Mouse (Mus musculus): ENCODE measurements at regions not wholly inside any gene's neighbourhood (a gene's known extent, or its start where the extent isn't known, plus 50 kb on each side); places are given as distances from the start of the nearest gene placed in this dataset.

DNA sequence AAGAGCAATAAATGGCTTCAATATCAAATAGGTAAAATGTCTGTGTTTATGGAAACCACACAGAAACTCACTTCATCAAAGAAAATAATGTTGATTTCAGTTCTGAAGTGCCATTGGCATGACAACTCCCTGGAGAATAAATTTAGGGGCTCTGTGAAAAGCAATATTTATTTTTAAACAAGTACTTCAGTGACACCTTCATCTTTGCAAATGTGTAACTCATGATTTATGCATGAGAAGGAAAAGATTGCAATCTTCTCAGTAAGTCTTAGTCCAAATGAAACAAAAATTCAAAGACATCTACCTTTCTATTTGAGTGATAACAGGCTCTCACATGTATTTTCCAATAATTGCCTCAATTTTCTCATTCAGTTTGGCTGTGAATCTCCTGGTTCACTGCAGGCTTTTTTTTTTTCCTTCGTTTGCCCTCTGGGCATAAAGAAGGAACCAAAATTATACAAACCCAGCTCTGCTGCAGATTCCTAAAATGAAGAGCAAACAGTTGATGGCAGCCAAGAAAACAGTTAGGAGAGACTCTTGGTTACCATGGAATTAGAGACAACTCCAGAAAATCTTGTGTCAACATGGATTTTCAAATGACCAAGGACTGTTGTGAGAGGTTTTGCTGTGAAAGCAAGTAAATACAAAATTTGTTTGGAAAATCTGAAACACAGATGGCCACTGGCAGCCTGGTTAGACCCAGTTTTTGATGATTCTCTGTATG, 230.3 kb upstream of the Ctso start:
- no peak for DNase-seq
- 20% methylated on average over 1 of the region's 1 CpGs for WGBS
- TF ChIP-seq POLR2A (IDR thresholded peaks at IDR 0.05; ENCODE audit: borderline replicate concordance, extremely low read depth, low read depth, low read length) (no peak), CTCF (IDR thresholded peaks at IDR 0.05; ENCODE audit: insufficient read depth, low read length) (no peak)
- Histone ChIP-seq H3K4me1 (ENCODE audit: control insufficient read depth, insufficient read depth, low read length) (no peaks in the 10 kb centered on the region), H3K4me3 (replicated peaks; ENCODE audit: extremely low read depth, low read depth, low read length) (no peak overlapping the region)

DNA sequence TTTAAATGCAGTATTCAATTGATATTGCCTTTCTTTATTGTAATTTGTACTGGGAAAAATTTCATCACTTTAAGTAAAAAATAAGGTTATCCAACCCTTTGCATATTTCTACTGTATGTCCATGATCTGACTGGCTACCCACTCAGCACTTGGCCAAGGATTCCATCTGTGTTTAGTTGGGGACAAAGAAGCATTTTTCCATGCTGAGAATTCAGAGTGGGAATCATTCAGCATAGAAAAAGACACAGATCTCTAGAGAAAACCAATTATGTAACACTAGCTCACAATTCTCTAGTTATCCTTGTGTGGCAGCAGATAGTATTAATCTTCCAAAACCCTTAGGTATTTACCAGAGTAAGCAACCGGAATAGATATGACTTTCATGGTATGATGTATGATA, 213.5 kb upstream of the Ctso start:
- 77% methylated on average over 1 of the region's 1 CpGs for WGBS
- Histone ChIP-seq H3K4me1 (ENCODE audit: control insufficient read depth, insufficient read depth, low read length) (no peaks in the 10 kb centered on the region), H3K4me3 (replicated peaks; ENCODE audit: extremely low read depth, low read depth, low read length) (no peak overlapping the region)
- no peak for DNase-seq
- TF ChIP-seq POLR2A (IDR thresholded peaks at IDR 0.05; ENCODE audit: borderline replicate concordance, extremely low read depth, low read depth, low read length) (no peak), CTCF (IDR thresholded peaks at IDR 0.05; ENCODE audit: insufficient read depth, low read length) (no peak)

GRCm38 (mm10) chr3:81735463-81735862, 196.9 kb upstream of the Ctso start:
- H3K4me3 ChIP-seq (replicated peaks; ENCODE audit: extremely low read depth, low read depth, low read length): no peak overlapping the region
- no peaks in the 10 kb centered on the region for H3K4me1 ChIP-seq (ENCODE audit: control insufficient read depth, insufficient read depth, low read length)
- no peak for DNase-seq
- TF ChIP-seq CTCF (IDR thresholded peaks at IDR 0.05; ENCODE audit: insufficient read depth, low read length) (no peak), POLR2A (IDR thresholded peaks at IDR 0.05; ENCODE audit: borderline replicate concordance, extremely low read depth, low read depth, low read length) (no peak)
- 63% methylated on average over 8 of the region's 8 CpGs for WGBS

GRCm38 (mm10) chr3:81736838-81737237, 195.6 kb upstream of the Ctso start:
- no peak overlapping the region for H3K4me3 ChIP-seq (replicated peaks; ENCODE audit: extremely low read depth, low read depth, low read length)
- no peak for DNase-seq
- TF ChIP-seq CTCF (IDR thresholded peaks at IDR 0.05; ENCODE audit: insufficient read depth, low read length) (no peak), POLR2A (IDR thresholded peaks at IDR 0.05; ENCODE audit: borderline replicate concordance, extremely low read depth, low read depth, low read length) (no peak)
- no peaks in the 10 kb centered on the region for H3K4me1 ChIP-seq (ENCODE audit: control insufficient read depth, insufficient read depth, low read length)

DNA sequence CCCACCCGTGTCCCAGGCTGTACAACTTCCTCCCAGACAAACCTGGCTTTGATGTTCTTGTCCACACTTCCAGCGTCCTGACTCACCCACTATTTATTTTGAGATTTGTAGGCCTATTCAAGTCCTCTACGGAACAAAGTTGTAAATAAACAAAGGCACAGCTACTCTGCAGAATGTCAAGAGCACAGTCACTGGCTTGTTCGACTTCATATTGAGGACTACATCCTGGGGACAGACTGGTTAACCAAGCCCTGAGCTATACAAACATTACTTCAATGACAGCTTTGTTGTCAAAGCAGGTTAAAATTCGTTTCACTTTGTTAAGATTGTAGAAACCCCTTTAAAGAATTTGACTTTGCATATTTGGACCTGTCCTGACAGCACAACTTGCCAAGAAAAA, 190.3 kb upstream of the Ctso start:
- WGBS: 18% methylated on average over 5 of the region's 5 CpGs
- TF ChIP-seq CTCF (IDR thresholded peaks at IDR 0.05; ENCODE audit: insufficient read depth, low read length) (no peak), POLR2A (IDR thresholded peaks at IDR 0.05; ENCODE audit: borderline replicate concordance, extremely low read depth, low read depth, low read length) (no peak)
- DNase-seq: no peak
- H3K4me1 ChIP-seq (ENCODE audit: control insufficient read depth, insufficient read depth, low read length): no peaks in the 10 kb centered on the region
- no peak overlapping the region for H3K4me3 ChIP-seq (replicated peaks; ENCODE audit: extremely low read depth, low read depth, low read length)

GRCm38 (mm10) chr3:81750164-81750563, 182.2 kb upstream of the Ctso start:
- Histone ChIP-seq H3K4me1 (ENCODE audit: control insufficient read depth, insufficient read depth, low read length) (no peaks in the 10 kb centered on the region), H3K4me3 (replicated peaks; ENCODE audit: extremely low read depth, low read depth, low read length) (no peak overlapping the region)
- DNase-seq: no peak
- no peak for TF ChIP-seq POLR2A (IDR thresholded peaks at IDR 0.05; ENCODE audit: borderline replicate concordance, extremely low read depth, low read depth, low read length)
- TF ChIP-seq CTCF (IDR thresholded peaks at IDR 0.05; ENCODE audit: insufficient read depth, low read length): no peak
- 55% methylated on average over 1 of the region's 1 CpGs for WGBS

DNA sequence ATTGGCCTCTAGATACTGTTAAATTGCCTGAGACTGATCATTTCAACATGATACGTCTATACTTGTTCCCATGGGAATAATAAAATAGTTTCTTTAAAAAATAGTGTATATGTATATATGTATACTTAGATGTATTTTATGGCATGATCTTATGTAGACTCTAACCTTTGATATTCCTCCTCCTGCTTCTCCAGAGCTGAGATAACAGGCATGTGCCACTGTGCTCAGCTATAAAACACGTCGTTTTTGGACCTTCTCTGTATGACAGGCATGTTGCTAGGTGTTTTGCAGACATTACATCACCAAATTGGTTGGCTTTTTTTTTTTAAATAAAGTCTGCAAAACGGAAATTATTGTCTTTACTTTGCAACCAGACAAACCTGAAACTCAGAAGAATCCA, 179.4 kb upstream of the Ctso start:
- no peaks in the 10 kb centered on the region for H3K4me1 ChIP-seq (ENCODE audit: control insufficient read depth, insufficient read depth, low read length)
- WGBS: 65% methylated on average over 4 of the region's 4 CpGs

GRCm38 (mm10) chr3:81760383-81760782, 172.0 kb upstream of the Ctso start:
- Histone ChIP-seq H3K4me1 (ENCODE audit: control insufficient read depth, insufficient read depth, low read length) (no peaks in the 10 kb centered on the region), H3K4me3 (replicated peaks; ENCODE audit: extremely low read depth, low read depth, low read length) (no peak overlapping the region)
- no peak for TF ChIP-seq POLR2A (IDR thresholded peaks at IDR 0.05; ENCODE audit: borderline replicate concordance, extremely low read depth, low read depth, low read length)
- no peak for TF ChIP-seq CTCF (IDR thresholded peaks at IDR 0.05; ENCODE audit: insufficient read depth, low read length)
- WGBS: 85% methylated on average over 3 of the region's 3 CpGs
- no peak for DNase-seq

More for the DNA sequence above, 179.4 kb upstream of the Ctso start:
- no peak overlapping the region for H3K4me3 ChIP-seq (replicated peaks; ENCODE audit: extremely low read depth, low read depth, low read length)
- no peak for DNase-seq
- TF ChIP-seq CTCF (IDR thresholded peaks at IDR 0.05; ENCODE audit: insufficient read depth, low read length): no peak
- TF ChIP-seq POLR2A (IDR thresholded peaks at IDR 0.05; ENCODE audit: borderline replicate concordance, extremely low read depth, low read depth, low read length): no peak

GRCm38 (mm10) chr3:81760914-81761313, 171.5 kb upstream of the Ctso start:
- WGBS: 43% methylated on average over 2 of the region's 2 CpGs
- DNase-seq: no peak
- no peak for TF ChIP-seq CTCF (IDR thresholded peaks at IDR 0.05; ENCODE audit: insufficient read depth, low read length)
- TF ChIP-seq POLR2A (IDR thresholded peaks at IDR 0.05; ENCODE audit: borderline replicate concordance, extremely low read depth, low read depth, low read length): no peak
- H3K4me1 ChIP-seq (ENCODE audit: control insufficient read depth, insufficient read depth, low read length): no peaks in the 10 kb centered on the region
- H3K4me3 ChIP-seq (replicated peaks; ENCODE audit: extremely low read depth, low read depth, low read length): no peak overlapping the region

- Histone ChIP-seq H3K4me3 (replicated peaks; ENCODE audit: extremely low read depth, low read depth, low read length) (no peak overlapping the region), H3K4me1 (ENCODE audit: control insufficient read depth, insufficient read depth, low read length) (no peaks in the 10 kb centered on the region)
- TF ChIP-seq CTCF (IDR thresholded peaks at IDR 0.05; ENCODE audit: insufficient read depth, low read length) (no peak), POLR2A (IDR thresholded peaks at IDR 0.05; ENCODE audit: borderline replicate concordance, extremely low read depth, low read depth, low read length) (no peak)
- WGBS: 36% methylated on average over 3 of the region's 3 CpGs
- DNase-seq: no peak
Observed at GRCm38 (mm10) chr3:81771812-81772211, 160.6 kb upstream of the Ctso start.
